Mouse (Mus musculus) C2C12 (cell line): ENCODE results near the gene Olfr450. TPM values are rescaled to one million over a fixed set of nuclear protein-coding genes. Genes with fewer than 3 reads are reported as not detected.

Experiments used
- H3K27me3 ChIP-seq: one replicate; pipeline ENCODE4 v1.6.1; 2011; ENCODE audit not compliant: control insufficient read depth, insufficient read depth, insufficient read length
- H3K36me3 ChIP-seq: one replicate; pipeline ENCODE4 v1.6.1; 2011; ENCODE audit not compliant: control insufficient read depth, insufficient read depth
- H3K4me3 ChIP-seq: one replicate; pipeline ENCODE4 v1.5.1; 2011; ENCODE audit warnings: mild to moderate bottlenecking, control low read depth; ENCODE audit not compliant: poor library complexity, insufficient read depth, severe bottlenecking
- H3K79me2 ChIP-seq: one replicate; pipeline ENCODE4 v1.6.1; 2011; ENCODE audit not compliant: control insufficient read depth, insufficient read depth
- H3K79me3 ChIP-seq: one replicate; pipeline ENCODE4 v1.6.1; 2011; ENCODE audit warnings: low read depth, control low read depth
- H3ac ChIP-seq: one replicate; pipeline ENCODE3; 2011; ENCODE audit warnings: low read depth; ENCODE audit not compliant: control insufficient read depth, insufficient read length
- CEBPB ChIP-seq: IDR thresholded peaks from one replicate; pipeline ENCODE4 v1.6.1; 2011; ENCODE audit warnings: low read depth, mild to moderate bottlenecking, control low read depth, moderate library complexity
- CTCF ChIP-seq: IDR thresholded peaks from one replicate; pipeline ENCODE4 v1.5.1; 2011; ENCODE audit not compliant: control insufficient read depth, insufficient read depth, insufficient read length
- FOSL1 ChIP-seq: IDR thresholded peaks from one replicate; pipeline ENCODE4 v1.8.0; 2011; ENCODE audit warnings: mild to moderate bottlenecking, low read length; ENCODE audit not compliant: poor library complexity, insufficient read depth, severe bottlenecking
- MAX ChIP-seq: IDR thresholded peaks from one replicate; pipeline ENCODE4 v1.6.1; 2011; ENCODE audit warnings: mild to moderate bottlenecking, control low read depth
- MYOD1 ChIP-seq: IDR thresholded peaks from one replicate; pipeline ENCODE4 v1.6.1; 2011; ENCODE audit warnings: low read depth; ENCODE audit not compliant: control insufficient read depth, insufficient read length
- MYOG ChIP-seq: IDR thresholded peaks from one replicate; pipeline ENCODE4 v1.6.1; 2011; ENCODE audit not compliant: control insufficient read depth, insufficient read length; ENCODE audit errors: extremely low read depth
- USF1 ChIP-seq: IDR thresholded peaks from one replicate; pipeline ENCODE4 v1.6.1; 2011; ENCODE audit warnings: low read depth, mild to moderate bottlenecking, control low read depth, moderate library complexity
- long read RNA-seq, 2 experiments: library from polyadenylated mRNA; unstranded; transcript quantifications; one replicate each; pipeline ENCODE4 v2.0.0; 2019 to 2020
- polyA plus RNA-seq: library from polyadenylated mRNA; unstranded; fragments of >200 nt; fragmentation: generic; extraction: Trizol; gene quantifications from one replicate; pipeline ENCODE4 v1.2.1, GENCODE M21; 2012; ENCODE audit warnings: missing spikeins

Gene Olfr450
- polyA plus RNA-seq: not detected
- long read RNA-seq, experiment 1: 0 reads
- long read RNA-seq, experiment 2: 0 reads

- Histone ChIP-seq H3K79me3 (no peaks in the 10 kb centered on the region), H3K27me3 (no peaks in the 10 kb centered on the region), H3ac (no peak within 1 kb of the TSS), H3K79me2 (no peaks in the 10 kb centered on the region), H3K36me3 (no peaks in the 10 kb centered on the region), H3K4me3 (no peak within 1 kb of the TSS)
- TF ChIP-seq MAX (no peak), FOSL1 (no peak), MYOG (no peak), MYOD1 (no peak), CTCF (no peak), USF1 (no peak), CEBPB (no peak)
Observed at GRCm38 (mm10) chr6:42811639-42812038, at the start of gene Olfr450. Gene Olfr450, plus strand, starts transcription at chr6:42811939.

- H3K36me3 ChIP-seq: no peaks in the 10 kb centered on the region
- H3K79me2 ChIP-seq: no peaks in the 10 kb centered on the region
- H3K79me3 ChIP-seq: no peaks in the 10 kb centered on the region
- TF ChIP-seq FOSL1 (no peak), CEBPB (no peak), MYOG (no peak), MAX (no peak), CTCF (no peak), USF1 (no peak), MYOD1 (no peak)
- H3K27me3 ChIP-seq: no peaks in the 10 kb centered on the region
- H3ac ChIP-seq: no peak overlapping the region
- no peak overlapping the region for H3K4me3 ChIP-seq
Observed at GRCm38 (mm10) chr6:42777066-42777465, 34.7 kb upstream of the Olfr450 start.

DNA sequence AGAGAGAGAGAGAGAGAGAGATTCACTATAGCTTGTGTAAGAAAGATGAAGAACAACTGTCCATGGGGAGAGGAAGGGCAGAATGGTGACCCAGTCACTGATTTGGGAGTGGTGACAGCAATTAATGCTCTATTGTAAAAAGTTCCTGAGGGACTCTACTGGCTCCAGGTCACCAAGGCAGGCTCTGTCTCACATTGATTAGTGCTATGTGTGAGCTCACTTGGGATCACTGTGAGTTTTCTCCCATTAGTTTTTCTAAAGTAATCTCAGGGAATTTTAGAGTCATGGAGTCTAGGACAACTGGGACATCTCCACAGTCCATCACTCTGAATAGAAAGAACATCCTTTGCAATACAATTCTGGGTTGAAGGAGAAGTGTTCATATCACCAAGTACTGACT is 26.9 kb upstream of the Olfr450 start, which contains the start of gene Olfr452:
Gene Olfr452 (plus strand): TSS at position 301 of the 400 bp plus-strand sequence.
- no peak for TF ChIP-seq CEBPB
- TF ChIP-seq FOSL1: no peak
- no peak for TF ChIP-seq CTCF
- TF ChIP-seq MYOG: no peak
- TF ChIP-seq MAX: no peak
- TF ChIP-seq USF1: no peak
- TF ChIP-seq MYOD1: no peak
- Histone ChIP-seq H3K79me3 (no peaks in the 10 kb centered on the region), H3K36me3 (no peaks in the 10 kb centered on the region), H3K4me3 (no peak within 1 kb of the TSS), H3K79me2 (no peaks in the 10 kb centered on the region), H3ac (no peak within 1 kb of the TSS), H3K27me3 (no peaks in the 10 kb centered on the region)

- no peaks in the 10 kb centered on the region for H3K79me3 ChIP-seq
- TF ChIP-seq MYOD1 (no peak), MAX (no peak)
Observed at GRCm38 (mm10) chr6:42790247-42790948, 21.3 kb upstream of the Olfr450 start.

DNA sequence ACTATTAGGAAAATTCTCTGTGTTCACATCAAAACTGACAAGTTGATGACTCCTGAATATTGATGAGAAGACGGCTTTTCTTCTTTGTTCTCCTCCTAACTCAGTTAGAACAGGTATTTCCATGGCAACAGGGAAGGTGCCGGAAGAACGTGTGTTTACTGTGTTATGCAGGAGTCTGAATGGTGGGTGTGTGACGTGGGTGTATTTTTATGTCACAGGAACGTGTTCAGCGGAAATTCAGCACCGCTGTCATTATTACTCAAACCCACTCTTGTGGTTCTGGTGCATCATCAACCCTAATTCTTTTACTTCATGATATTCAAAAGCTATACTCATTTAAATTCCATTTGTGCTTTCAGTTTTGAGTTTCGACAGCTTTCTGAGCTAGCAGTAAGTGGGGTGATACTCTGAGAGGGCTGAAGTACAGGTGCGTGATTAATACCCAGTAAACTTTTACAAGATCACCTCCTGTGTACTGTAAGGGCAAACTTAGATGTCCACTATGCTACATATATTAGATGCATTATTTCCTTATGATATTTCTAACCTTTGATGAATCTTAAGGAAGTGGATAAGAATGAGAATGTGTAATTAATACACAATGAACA is 20.7 kb upstream of the Olfr450 start:
- no peak overlapping the region for H3K4me3 ChIP-seq
- no peaks in the 10 kb centered on the region for H3K27me3 ChIP-seq
- no peak overlapping the region for H3ac ChIP-seq
- H3K79me2 ChIP-seq: no peaks in the 10 kb centered on the region
- TF ChIP-seq CTCF: no peak
- no peak for TF ChIP-seq USF1
- H3K79me3 ChIP-seq: no peaks in the 10 kb centered on the region
- H3K36me3 ChIP-seq: no peaks in the 10 kb centered on the region

More at GRCm38 (mm10) chr6:42790247-42790948, 21.3 kb upstream of the Olfr450 start:
- H3ac ChIP-seq: no peak overlapping the region
- no peak overlapping the region for H3K4me3 ChIP-seq
- H3K27me3 ChIP-seq: no peaks in the 10 kb centered on the region
- no peaks in the 10 kb centered on the region for H3K79me2 ChIP-seq
- H3K36me3 ChIP-seq: no peaks in the 10 kb centered on the region

GRCm38 (mm10) chr6:42794982-42795381 is 16.8 kb upstream of the Olfr450 start:
- TF ChIP-seq MYOD1 (no peak), USF1 (no peak), MAX (no peak), MYOG (no peak), CTCF (no peak), CEBPB (no peak), FOSL1 (no peak)
- Histone ChIP-seq H3K79me3 (no peaks in the 10 kb centered on the region), H3K36me3 (no peaks in the 10 kb centered on the region), H3K27me3 (peaks cover 5% of the 10 kb centered on the region), H3K4me3 (no peak overlapping the region), H3K79me2 (no peaks in the 10 kb centered on the region), H3ac (no peak overlapping the region)
